Mouse (Mus musculus) megakaryocyte, embryonic 14.5 days (primary cell): ENCODE measurements around the gene Gfpt2. TPM values are rescaled to one million over a fixed set of nuclear protein-coding genes. Genes with fewer than 3 reads are reported as not detected.

Experiments
- H3K27me3 ChIP-seq: replicated peaks from 2 replicates; pipeline ENCODE3; 2012; ENCODE audit warnings: inconsistent platforms
- H3K36me3 ChIP-seq: replicated peaks from 2 replicates; pipeline ENCODE3; 2012; ENCODE audit warnings: low read length, inconsistent platforms, mixed read lengths
- H3K4me1 ChIP-seq: 2 replicates; pipeline ENCODE4 v1.6.1; 2012; ENCODE audit warnings: inconsistent platforms
- H3K4me3 ChIP-seq: replicated peaks from 2 replicates; pipeline ENCODE3; 2012; ENCODE audit warnings: moderate library complexity, mild to moderate bottlenecking, inconsistent platforms
- H3K9me3 ChIP-seq: 2 replicates; pipeline ENCODE4 v1.6.1; 2012; ENCODE audit warnings: inconsistent platforms
- FLI1 ChIP-seq: IDR thresholded peaks from 2 replicates; pipeline ENCODE4 v1.6.1; 2012; ENCODE audit warnings: low read length, inconsistent platforms, mixed read lengths
- GATA1 ChIP-seq: IDR thresholded peaks from 3 replicates; pipeline ENCODE4 v1.6.1; 2012; ENCODE audit warnings: mixed read lengths, low read length, inconsistent platforms, borderline replicate concordance
- polyA plus RNA-seq: library from polyadenylated mRNA; stranded (reverse); fragments of >175 nt; gene quantifications from 2 replicates; pipeline ENCODE4 v1.2.3, GENCODE M21; 2012; ENCODE audit warnings: low replicate concordance; ENCODE audit not compliant: insufficient read depth

The Gfpt2 gene
- polyA plus RNA-seq, 1 experiment = not detected

- TF ChIP-seq GATA1 = no peak
- TF ChIP-seq FLI1 = no peak
- Histone ChIP-seq H3K9me3 (peaks cover 3% of the 10 kb centered on the region; the same call in 1 of the 2 replicates), H3K27me3 (peaks cover 32% of the 10 kb centered on the region), H3K36me3 (no peaks in the 10 kb centered on the region), H3K4me3 (no peak overlapping the region), H3K4me1 (peaks cover 7% of the 10 kb centered on the region; the same call in 1 of the 2 replicates)
Observed at GRCm38 (mm10) chr11:49818869-49819566, 25.0 kb downstream of the Gfpt2 start.

DNA sequence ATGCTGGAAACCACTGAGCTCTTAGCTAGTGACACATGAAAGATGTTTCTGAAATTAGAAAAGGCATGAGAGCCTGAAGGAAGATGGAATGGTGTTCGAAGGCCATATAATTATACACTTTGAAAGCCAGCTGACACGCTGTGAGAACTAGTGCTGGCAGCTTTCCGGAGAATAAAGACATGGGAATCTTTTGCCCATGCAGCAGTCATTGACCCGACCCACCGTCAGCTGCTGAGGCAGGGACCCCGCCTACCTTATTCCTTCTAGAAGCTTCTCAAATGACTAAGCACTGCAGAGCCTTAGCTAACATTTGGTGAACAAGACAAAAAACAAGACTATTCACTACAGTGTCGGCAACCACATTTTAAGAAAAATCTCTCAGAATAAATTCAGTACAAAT lies 25.7 kb downstream of the Gfpt2 start:
- H3K36me3 ChIP-seq = no peaks in the 10 kb centered on the region
- TF ChIP-seq FLI1 = no peak
- TF ChIP-seq GATA1 = no peak

DNA sequence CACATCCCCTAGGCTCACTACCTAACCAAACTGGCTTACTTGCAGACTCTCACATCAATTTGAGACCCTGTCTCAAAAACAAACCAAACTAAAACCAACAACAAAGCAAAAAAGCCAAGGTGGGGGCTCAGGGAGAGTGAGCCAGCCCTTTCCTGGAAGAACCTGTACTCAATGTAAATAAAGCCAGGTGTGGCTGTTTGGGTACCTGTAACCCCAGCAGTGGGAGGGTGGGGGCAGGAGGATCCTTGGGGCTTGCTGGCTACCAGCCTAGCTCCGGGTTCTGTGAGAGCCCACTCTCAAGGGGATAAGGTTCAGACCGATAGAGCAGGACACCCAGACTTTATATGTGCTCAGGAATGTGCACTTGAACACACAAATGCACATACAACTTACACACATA lies 26.9 kb downstream of the Gfpt2 start:
- Histone ChIP-seq H3K27me3 (peaks cover 27% of the 10 kb centered on the region), H3K36me3 (no peaks in the 10 kb centered on the region), H3K4me3 (no peak overlapping the region), H3K9me3 (no peaks in the 10 kb centered on the region), H3K4me1 (peaks cover 13% of the 10 kb centered on the region; the same call in 1 of the 2 replicates)
- TF ChIP-seq GATA1 (no peak), FLI1 (no peak)

More for the DNA sequence above, 25.7 kb downstream of the Gfpt2 start:
- Histone ChIP-seq H3K4me1 (peaks cover 7% of the 10 kb centered on the region; the same call in 1 of the 2 replicates), H3K4me3 (no peak overlapping the region), H3K9me3 (no peaks in the 10 kb centered on the region), H3K27me3 (peaks cover 32% of the 10 kb centered on the region)

- Histone ChIP-seq H3K4me3 (no peak overlapping the region), H3K9me3 (no peaks in the 10 kb centered on the region), H3K27me3 (peaks cover 25% of the 10 kb centered on the region), H3K4me1 (peaks cover 13% of the 10 kb centered on the region; the same call in 1 of the 2 replicates), H3K36me3 (no peaks in the 10 kb centered on the region)
- TF ChIP-seq GATA1 (no peak), FLI1 (no peak)
Observed at GRCm38 (mm10) chr11:49821546-49821945, 27.6 kb downstream of the Gfpt2 start.

GRCm38 (mm10) chr11:49822337-49822736 lies 28.4 kb downstream of the Gfpt2 start:
- no peaks in the 10 kb centered on the region for H3K9me3 ChIP-seq
- H3K36me3 ChIP-seq = no peaks in the 10 kb centered on the region
- H3K27me3 ChIP-seq = peaks cover 24% of the 10 kb centered on the region
- TF ChIP-seq FLI1 (no peak), GATA1 (no peak)
- H3K4me1 ChIP-seq = peaks cover 15% of the 10 kb centered on the region; the same call in 1 of the 2 replicates
- no peak overlapping the region for H3K4me3 ChIP-seq

DNA sequence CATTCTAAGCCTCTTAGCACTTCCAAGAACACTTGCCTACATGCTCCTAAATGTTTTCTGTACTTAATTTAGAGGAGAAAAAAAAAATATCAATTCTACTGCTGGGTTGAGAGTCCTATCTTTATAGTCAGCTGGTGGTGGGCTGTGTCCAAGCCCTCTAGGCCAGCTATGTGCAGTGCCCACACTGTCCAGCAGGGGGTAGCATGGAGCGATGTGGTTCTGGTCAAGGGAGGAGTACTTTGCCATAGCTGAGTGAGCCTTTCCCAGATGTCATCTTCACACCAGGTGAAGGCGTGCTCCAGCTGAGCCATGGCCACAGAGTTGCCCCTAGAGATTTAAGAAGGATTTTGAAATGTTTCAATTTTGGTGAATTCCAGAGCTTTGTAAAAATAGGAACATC lies 30.9 kb downstream of the Gfpt2 start:
- peaks cover 21% of the 10 kb centered on the region for H3K4me1 ChIP-seq
- H3K36me3 ChIP-seq = no peaks in the 10 kb centered on the region
- H3K4me3 ChIP-seq = no peak overlapping the region
- H3K27me3 ChIP-seq = peaks cover 16% of the 10 kb centered on the region
- H3K9me3 ChIP-seq = no peaks in the 10 kb centered on the region
- TF ChIP-seq GATA1 (no peak), FLI1 (no peak)

DNA sequence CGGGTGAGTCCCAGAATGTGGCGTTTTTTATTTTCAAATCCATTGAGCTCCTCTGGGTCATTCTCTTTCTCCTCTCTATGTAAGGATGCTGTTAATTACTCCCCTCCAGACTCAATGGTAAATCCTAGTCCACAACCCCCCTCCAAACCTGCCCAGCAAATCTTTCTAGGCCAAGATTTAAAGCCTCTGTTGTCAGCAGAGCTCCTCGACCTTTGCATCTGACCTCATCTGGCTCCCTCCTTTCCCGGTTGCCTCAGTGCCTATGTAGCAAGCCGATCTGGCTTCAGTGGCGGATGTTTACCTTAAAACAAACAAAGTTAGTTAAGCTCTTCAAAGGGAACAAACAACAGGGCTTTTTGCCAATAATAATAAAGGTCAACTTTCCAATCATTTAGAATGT lies 33.3 kb downstream of the Gfpt2 start:
- Histone ChIP-seq H3K27me3 (peaks cover 21% of the 10 kb centered on the region), H3K4me1 (peaks cover 27% of the 10 kb centered on the region), H3K4me3 (no peak overlapping the region), H3K36me3 (no peaks in the 10 kb centered on the region), H3K9me3 (no peaks in the 10 kb centered on the region)
- TF ChIP-seq GATA1 (no peak), FLI1 (no peak)

DNA sequence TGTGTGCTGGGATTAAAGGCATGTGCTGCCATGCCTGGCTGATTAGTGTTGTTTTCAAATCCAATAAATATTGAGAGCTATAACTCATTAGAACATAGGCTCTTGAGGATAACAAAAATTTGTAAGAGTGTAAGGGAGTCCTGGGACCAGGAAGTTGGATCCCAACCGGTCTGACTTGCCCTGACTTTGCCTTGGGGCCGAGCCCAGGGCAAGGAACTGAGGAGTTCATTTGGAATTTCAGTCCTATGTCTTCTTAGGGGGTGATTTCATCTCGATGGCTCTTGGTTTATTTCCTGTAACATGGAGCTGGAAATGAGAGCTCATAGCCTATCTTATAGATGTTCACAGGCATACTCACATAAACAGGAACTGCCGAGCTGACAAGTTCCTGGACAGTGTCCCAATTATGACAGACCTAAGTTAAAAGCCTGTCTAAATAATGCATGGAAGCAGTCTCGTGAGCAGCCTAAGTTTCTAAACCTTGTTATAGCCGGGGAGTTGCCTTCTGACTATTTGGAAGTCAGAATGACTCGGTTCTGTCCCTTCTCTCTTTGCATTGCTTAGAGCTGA lies 35.3 kb downstream of the Gfpt2 start:
- Histone ChIP-seq H3K36me3 (no peaks in the 10 kb centered on the region), H3K4me3 (no peak overlapping the region), H3K4me1 (peaks cover 35% of the 10 kb centered on the region), H3K9me3 (no peaks in the 10 kb centered on the region), H3K27me3 (peaks cover 17% of the 10 kb centered on the region)
- TF ChIP-seq GATA1 (no peak), FLI1 (no peak)

- Histone ChIP-seq H3K4me3 (no peak overlapping the region), H3K9me3 (0 out of 2 replicates have a peak, but pooled peaks cover 3% of the 10 kb centered on the region), H3K27me3 (peaks cover 13% of the 10 kb centered on the region), H3K36me3 (no peaks in the 10 kb centered on the region), H3K4me1 (peaks cover 27% of the 10 kb centered on the region)
- TF ChIP-seq FLI1 (no peak), GATA1 (no peak)
Observed at GRCm38 (mm10) chr11:49831980-49832379, 38.0 kb downstream of the Gfpt2 start.

DNA sequence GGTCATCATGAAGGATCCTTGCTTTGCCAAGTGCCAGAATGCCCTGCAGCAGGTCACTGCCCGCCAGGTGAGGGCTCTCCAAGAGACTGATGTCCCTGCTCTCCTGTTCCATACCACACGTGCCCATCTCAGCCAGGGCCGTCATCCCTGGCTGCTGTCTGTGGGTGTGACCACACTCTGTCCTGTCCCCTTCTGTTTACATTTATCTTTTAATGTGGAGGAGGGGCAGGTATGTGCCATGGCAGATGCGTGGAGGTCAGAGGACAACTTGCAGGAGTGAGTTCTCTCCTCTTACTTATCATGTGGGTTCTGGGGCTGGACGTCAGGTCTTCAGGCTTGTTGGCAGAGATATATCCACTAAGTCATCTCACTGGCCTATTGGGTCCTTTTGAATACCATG lies 39.0 kb downstream of the Gfpt2 start:
- Histone ChIP-seq H3K27me3 (peaks cover 13% of the 10 kb centered on the region), H3K4me1 (peaks cover 34% of the 10 kb centered on the region), H3K36me3 (no peaks in the 10 kb centered on the region), H3K4me3 (no peak overlapping the region), H3K9me3 (0 out of 2 replicates have a peak, but pooled peaks cover 3% of the 10 kb centered on the region)
- TF ChIP-seq GATA1 = no peak
- TF ChIP-seq FLI1 = no peak
